Mouse (Mus musculus): ENCODE measurements around the gene Zbtb22.

DNA sequence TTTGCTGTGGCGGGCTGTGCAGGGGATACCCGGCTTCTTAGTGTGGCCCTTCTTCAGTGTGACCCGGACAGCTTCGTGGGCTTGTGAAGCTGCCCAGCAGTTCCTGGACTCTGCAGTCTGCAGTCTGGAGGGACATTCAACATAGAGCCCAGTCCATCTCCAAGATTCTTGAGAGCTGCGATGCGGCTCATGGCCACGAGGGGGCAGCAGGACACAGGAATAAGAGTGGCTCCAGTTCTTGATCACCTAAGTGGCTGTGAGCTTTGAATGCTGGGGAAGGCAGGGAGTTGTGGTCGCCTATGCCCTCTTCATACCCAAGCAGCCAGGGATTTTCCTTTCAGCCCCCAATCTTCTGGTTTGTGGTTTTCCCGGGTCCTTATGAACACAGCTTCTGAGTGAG is 52.8 kb downstream of the Zbtb22 start:
- TF ChIP-seq CTCF (IDR thresholded peaks at IDR 0.05; ENCODE audit: low read depth): peak; percentile 95
- no peak for TF ChIP-seq EP300 (IDR thresholded peaks at IDR 0.05; ENCODE audit: low read depth)

All from heart, postnatal 0 days (tissue).